Mouse (Mus musculus) heart, postnatal 10 days (tissue): ENCODE data around the gene 6330409D20Rik. TPM values are rescaled to one million over a fixed set of nuclear protein-coding genes. Genes with fewer than 3 reads are reported as not detected.

Experiments
- DNase-seq, 2 experiments: peaks; one replicate each; pipeline ENCODE4 v3.0.0; 2021
- intact Hi-C: fragments of 180-260 bp; cut with DNase I; formaldehyde crosslinking; loops from one replicate; pipeline ENCODE4 v1.15.1; 2025
- total RNA-seq, 2 experiments: library from RNA; stranded (reverse); gene quantifications; 2 replicates each; pipeline ENCODE4 v1.2.3; 2021

Gene 6330409D20Rik
- total RNA-seq, 2 experiments from 2014 or later = not detected

DNA sequence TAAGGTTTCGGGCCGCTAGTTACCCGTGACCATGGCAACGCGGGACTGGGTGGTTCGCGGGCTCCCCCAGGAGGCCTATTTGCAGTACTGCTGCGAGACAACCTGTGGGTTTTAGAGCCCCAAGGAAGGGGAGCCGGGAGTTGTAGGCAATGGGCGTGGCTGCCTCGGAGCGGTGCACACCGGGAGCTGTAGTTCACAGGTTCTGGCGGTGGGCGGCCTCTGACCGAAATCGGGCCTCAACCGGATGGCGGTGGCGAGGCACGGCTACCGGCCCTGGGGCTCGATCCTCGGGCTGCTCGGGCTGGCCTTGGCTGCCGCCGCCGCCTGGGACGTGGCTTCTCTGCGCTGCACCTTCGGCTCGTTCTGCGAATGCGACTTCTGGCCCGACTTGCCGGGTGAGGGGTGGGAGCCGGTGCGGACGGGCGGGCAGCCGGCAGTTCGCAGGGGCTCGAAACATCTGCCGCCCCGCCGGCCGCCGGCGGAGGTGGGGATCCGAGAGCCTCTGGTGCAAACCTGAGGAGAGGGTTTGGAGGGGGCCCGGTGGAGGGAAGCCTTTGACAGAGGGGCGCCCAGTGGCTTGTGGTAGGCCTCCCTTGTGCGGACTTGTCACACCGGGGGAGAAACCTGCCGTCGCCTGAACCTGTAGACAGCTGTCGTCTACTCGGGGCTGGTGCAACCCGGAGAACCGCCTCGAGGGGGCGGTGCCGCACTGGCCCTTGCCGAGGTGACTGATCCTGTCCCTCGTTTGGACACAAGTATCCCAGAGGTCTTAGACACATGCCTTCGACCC lies 16.4 kb upstream of the 6330409D20Rik start, which contains the start of gene Tor2a:
Tor2a (plus strand) TSS at position 179 of the 790 bp plus-strand sequence.
- intact Hi-C loops = loop anchor here (1.0 kb wide), 2 partner anchors 44 to 49 kb away; partner anchors contain the start of gene Cdk9
- DNase-seq = peak; percentile 98 to 99

GRCm38 (mm10) chr2:32756674-32757055 lies 15.8 kb upstream of the 6330409D20Rik start:
- DNase-seq = no peak
- intact Hi-C loops = loop anchor here (1.0 kb wide), 2 partner anchors 43 to 48 kb away; partner anchors contain the start of gene Cdk9

DNA sequence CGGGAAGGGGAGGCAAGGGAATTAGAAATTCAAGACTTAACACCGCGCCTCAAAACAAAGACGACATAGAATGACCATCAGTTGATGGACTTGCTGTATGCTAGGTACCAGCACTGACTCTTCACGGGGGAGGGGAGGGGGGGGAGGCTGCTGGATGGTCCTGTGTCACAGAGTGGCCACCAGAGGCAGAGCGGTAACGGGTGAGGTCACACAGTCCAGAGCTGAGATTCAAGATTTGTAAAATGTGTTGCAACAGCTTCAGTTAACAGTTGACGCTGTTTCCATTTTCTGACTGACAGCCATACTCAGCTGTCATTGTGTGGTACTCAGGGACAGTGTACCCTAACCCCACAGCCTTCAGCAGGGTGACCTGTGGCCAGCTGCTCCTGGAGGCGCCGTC lies 11.4 kb upstream of the 6330409D20Rik start:
- intact Hi-C loops = no loop called here
- no peak for DNase-seq

DNA sequence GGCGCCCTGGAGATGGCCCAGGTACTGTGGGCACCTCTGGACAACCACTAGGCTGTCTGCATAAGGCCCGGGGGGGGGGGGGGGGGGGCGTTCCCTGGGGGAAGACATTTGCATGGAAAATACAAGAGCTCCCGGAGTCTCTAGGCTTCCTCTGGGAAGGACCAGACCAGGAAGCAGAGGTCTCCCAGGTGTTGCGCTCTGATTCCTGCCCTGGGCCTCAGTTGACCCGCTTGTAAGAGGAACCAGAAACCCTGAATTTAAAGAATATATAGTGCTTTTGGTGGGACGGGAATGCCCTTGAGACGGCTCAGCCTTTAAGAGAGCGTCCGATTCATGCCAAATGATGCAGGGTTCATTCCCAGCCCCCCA lies 10.8 kb upstream of the 6330409D20Rik start:
- intact Hi-C loops = no loop called here
- DNase-seq = no peak

DNA sequence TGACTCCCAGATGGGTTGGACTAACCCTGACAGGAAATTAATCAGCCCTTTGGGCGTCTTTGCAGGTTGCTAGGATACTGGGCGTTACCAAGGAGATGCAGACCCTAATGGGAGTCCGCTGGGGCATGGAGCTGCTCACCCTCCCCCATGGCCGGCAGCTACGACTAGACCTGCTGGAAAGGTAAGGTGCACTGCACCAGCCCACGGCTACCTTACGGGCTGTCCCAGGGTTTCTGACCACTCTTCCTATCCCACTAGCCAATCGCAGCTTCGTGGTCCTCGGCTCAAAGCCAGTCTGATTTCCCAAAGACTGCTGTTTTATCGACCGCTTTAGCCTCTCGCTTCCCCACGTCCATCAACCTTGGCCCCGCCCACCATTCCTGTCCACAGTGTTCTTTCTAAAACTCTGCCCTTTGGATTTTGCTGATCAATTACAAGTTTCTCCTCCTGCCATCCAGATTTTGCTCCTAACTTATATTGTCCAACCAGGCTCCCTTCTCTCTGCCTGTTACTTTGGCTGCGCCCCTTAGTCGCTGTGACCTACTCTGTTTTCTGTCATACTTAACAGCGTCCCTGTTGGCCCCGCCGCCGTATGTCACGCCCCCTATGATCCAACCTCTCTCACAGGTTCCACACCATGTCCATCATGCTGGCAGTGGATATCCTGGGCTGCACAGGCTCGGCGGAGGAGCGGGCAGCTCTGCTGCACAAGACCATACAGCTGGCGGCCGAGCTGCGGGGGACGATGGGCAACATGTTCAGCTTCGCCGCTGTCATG lies 10.3 kb upstream of the 6330409D20Rik start:
- intact Hi-C loops = no loop called here
- peak; percentile 72 to 73 for DNase-seq

DNA sequence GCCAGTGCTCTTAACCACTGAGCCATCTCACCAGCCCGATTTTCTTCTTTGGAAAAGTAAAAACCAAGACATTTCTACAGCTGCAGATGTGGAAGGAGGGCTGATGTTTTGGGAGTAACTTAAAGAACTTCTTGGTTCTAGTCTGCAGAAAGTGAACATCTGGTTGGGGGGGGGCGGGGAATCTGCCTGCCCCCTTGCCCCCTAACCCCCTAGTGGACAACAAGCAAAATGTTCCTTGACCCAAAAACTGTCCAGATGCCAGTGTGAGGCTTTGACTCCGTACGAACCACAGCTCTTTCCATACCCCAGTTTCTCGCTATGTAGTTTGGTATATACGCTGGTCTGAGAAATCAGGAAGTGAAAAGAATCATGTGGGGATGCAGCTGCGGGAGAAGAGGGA lies 9.4 kb upstream of the 6330409D20Rik start:
- intact Hi-C loops = no loop called here
- no peak for DNase-seq

- intact Hi-C loops = loop anchor here (5.0 kb wide), 1 partner anchor 117 kb away; no protein-coding TSS in a partner anchor
- DNase-seq = no peak
Measured at GRCm38 (mm10) chr2:32749082-32749481, 8.3 kb upstream of the 6330409D20Rik start.

GRCm38 (mm10) chr2:32744272-32744982 lies 3.6 kb upstream of the 6330409D20Rik start:
- intact Hi-C loops = no loop called here

DNA sequence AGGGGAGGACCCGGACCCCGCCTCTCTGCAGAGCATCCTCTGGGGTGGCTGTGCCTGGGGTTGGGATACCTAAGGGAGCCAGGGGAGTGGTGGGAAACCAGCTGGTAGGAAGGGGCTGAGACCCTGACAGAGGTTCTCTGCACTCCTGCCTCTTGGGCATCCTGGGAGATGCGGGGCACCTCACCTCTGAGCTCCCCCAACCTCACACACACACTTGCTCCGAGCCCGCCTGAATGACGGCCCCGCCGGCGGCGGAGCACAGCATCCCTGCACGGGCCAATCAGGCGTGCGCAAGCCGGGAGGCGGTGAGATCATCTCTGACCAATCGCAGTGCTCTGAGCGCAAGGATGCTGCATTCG lies 1.3 kb upstream of the 6330409D20Rik start:
- intact Hi-C loops = no loop called here
- DNase-seq = no peak

More at GRCm38 (mm10) chr2:32744272-32744982, 3.6 kb upstream of the 6330409D20Rik start:
- DNase-seq = no peak

DNA sequence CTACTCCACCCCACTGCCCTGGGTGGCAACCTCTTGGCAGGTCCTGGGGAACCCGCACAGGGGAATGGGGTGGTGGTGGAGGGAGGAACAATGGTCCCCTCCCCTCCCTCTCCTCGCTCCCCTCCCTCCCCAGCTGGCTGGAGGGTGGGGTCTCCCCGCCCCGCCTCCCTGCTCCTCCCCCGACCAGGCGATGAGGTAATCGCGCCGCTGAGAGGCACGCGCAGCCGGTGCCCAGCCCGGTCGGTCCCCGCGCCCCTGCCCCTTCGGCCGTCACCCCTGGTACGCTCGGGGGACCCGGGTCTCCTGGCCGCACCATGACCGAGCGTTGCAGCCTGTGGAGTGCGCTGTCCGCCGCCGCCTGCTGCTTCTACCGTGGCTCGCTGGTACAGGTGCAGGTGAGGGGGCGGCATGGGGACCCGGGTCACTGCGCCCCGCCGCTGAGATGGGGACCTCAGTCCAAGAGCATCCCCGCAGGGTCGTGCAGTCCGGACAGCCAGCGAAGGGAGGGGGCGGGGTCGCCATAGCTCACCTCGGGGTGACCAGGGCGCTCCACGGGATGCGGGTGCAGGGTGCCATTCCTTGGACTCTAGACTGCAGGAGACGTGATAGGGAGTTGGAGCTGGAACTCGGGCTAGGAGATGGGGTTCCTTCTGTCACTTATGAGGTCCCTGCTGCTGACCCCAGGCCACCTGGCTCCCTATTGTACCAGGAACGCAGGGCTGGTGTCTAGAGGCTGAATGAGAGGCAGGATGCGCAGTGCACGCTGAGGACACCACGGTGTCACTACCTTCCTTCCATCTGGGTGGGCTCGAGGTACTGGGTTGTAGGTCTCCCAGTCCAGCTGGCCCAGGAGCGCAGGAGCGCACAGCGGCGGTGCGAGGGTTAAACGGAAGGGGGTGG lies 707 bp upstream of the 6330409D20Rik start:
- peak; percentile 56 to 57 for DNase-seq
- intact Hi-C loops = no loop called here

- intact Hi-C loops = no loop called here
- DNase-seq = no peak
Measured at GRCm38 (mm10) chr2:32739311-32739710, 1.5 kb downstream of the 6330409D20Rik start.

- DNase-seq = no peak
- intact Hi-C loops = no loop called here
Measured at GRCm38 (mm10) chr2:32737008-32737407, 3.8 kb downstream of the 6330409D20Rik start.

GRCm38 (mm10) chr2:32736306-32736829 lies 4.4 kb downstream of the 6330409D20Rik start:
- DNase-seq = no peak
- intact Hi-C loops = no loop called here

- peak; percentile 68 to 77 for DNase-seq
- intact Hi-C loops = no loop called here
Measured at GRCm38 (mm10) chr2:32734933-32735332, 5.9 kb downstream of the 6330409D20Rik start.

- intact Hi-C loops = no loop called here
Measured at GRCm38 (mm10) chr2:32734480-32734879, 6.3 kb downstream of the 6330409D20Rik start.

DNA sequence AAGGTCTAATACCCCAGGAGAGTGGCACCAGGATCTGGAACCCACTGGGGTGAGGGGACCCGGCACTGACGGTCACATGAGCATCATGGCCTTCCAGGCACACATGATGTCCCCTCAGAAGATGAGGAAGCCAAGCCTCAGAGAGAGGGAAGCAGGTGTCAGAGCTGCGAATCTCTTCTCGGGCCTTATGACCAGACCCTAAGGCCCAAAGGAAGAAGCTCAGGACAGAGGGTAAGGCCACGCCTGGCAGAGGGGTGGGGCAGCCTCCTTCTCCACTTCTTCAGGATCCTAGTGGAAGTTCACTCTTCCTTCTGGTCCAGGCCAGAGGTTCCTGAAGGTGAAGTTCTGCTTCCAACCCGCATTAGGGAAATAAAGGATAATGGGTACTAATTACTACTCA lies 8.1 kb downstream of the 6330409D20Rik start:
- DNase-seq = no peak
- intact Hi-C loops = no loop called here

More at GRCm38 (mm10) chr2:32734480-32734879, 6.3 kb downstream of the 6330409D20Rik start:
- DNase-seq = no peak

DNA sequence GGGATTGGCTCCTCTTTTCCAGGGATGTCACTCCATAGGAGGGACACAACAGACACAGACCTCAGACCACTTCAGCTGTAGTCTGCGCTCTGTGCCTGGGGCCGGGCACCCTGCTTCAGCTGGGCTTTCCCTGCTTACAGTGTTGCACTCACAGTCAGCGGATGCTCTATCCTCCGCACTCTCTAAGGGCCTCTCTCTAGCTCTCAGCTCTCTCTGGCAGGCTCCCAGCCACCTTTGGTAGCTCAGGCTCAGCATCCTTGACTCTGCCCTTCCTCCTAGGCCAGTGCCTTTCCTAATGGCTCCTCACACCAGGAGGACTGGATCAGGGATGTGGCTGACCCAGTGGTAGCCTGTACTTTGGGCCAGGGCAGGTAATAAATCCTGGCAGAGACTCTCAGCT lies 8.9 kb downstream of the 6330409D20Rik start:
- intact Hi-C loops = no loop called here
- peak in 1 of 2 experiments; percentile 48 for DNase-seq

GRCm38 (mm10) chr2:32730854-32731253 lies 10.0 kb downstream of the 6330409D20Rik start:
- DNase-seq = peak; percentile 57 to 71
- intact Hi-C loops = no loop called here

DNA sequence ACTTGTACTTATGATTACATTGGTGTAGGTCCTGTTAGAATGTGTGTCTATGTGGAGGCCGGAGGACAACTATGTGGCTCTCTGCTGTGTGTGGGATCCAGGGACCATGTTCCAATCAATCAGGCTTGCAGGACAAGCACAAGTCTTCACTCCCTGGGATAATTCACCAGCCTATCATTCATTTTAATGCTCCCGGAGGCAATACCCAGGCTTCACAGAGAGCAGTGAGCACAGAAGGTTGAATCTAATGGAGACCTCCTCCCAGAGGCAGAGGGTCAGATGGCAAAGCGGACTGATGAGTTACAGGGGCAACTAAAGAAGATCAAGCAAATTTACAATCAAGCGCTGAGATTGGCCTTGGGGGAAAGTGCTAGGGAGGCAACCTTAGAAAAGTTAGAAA lies 11.3 kb downstream of the 6330409D20Rik start:
- no peak for DNase-seq
- intact Hi-C loops = loop anchor here (2.0 kb wide), 1 partner anchor 15 kb away; no protein-coding TSS in a partner anchor
